Mouse (Mus musculus) heart, postnatal 0 days (tissue): ENCODE results near the gene Adra2c. TPM values are rescaled to one million over a fixed set of nuclear protein-coding genes. Genes with fewer than 3 reads are reported as not detected.

Experiments
- ATAC-seq: fragments of 200-750 bp; cut with Nextera tagmentation; 2 replicates; pipeline ENCODE4 v1.8.0; 2017; ENCODE audit warnings: low read depth, moderate number of reproducible peaks, moderate library complexity; ENCODE audit not compliant: insufficient read depth
- DNase-seq: peaks from one replicate; pipeline ENCODE4 v3.0.0-alpha.2; 2016; ENCODE audit warnings: low spot score
- H3K27ac ChIP-seq: fragments of 300-500 bp; sonication (generic); 2 replicates; pipeline ENCODE4 v1.5.1; 2014; ENCODE audit warnings: low read depth, mild to moderate bottlenecking
- H3K27me3 ChIP-seq: fragments of 300-500 bp; sonication (generic); 2 replicates; pipeline ENCODE4 v1.6.1; 2014; ENCODE audit warnings: low read length, mixed read lengths; ENCODE audit not compliant: control insufficient read depth, insufficient read depth
- H3K36me3 ChIP-seq: fragments of 300-500 bp; sonication (generic); replicated peaks from 2 replicates; pipeline ENCODE4 v1.6.1; 2014; ENCODE audit warnings: low read length, mixed read lengths; ENCODE audit not compliant: control insufficient read depth, insufficient read depth
- H3K4me1 ChIP-seq: fragments of 300-500 bp; sonication (generic); 2 replicates; pipeline ENCODE4 v1.6.1; 2014; ENCODE audit warnings: antibody characterized with exemption; ENCODE audit not compliant: control insufficient read depth, insufficient read depth
- H3K4me2 ChIP-seq: fragments of 300-500 bp; sonication (generic); 2 replicates; pipeline ENCODE4 v1.6.1; 2014; ENCODE audit warnings: low read depth, mild to moderate bottlenecking, low read length, moderate library complexity
- H3K4me3 ChIP-seq: fragments of 300-500 bp; sonication (generic); 2 replicates; pipeline ENCODE4 v1.5.1; 2014; ENCODE audit warnings: low read depth, low read length
- H3K9ac ChIP-seq: fragments of 300-500 bp; sonication (generic); replicated peaks from 2 replicates; pipeline ENCODE4 v1.6.1; 2014; ENCODE audit warnings: low read depth, low read length, mixed read lengths
- H3K9me3 ChIP-seq: fragments of 300-500 bp; sonication (generic); replicated peaks from 2 replicates; pipeline ENCODE4 v1.6.1; 2016; ENCODE audit warnings: low read length; ENCODE audit not compliant: control insufficient read depth
- CTCF ChIP-seq: IDR thresholded peaks from 2 replicates; pipeline ENCODE4 v1.5.1; 2016; ENCODE audit warnings: antibody characterized with exemption, control low read depth, low read depth
- EP300 ChIP-seq: IDR thresholded peaks from 2 replicates; pipeline ENCODE4 v1.6.1; 2016; ENCODE audit warnings: antibody characterized with exemption, low read depth
- WGBS: fragments of 180-500 bp; shearing (Covaris S2); extraction: QIAGEN DNeasy Blood & Tissue Kit; methylation state at CpG from one replicate; pipeline ENCODE4 v1.1.7; 2014; 5-methylcytosine and 5-hydroxymethylcytosine counted together
- polyA plus RNA-seq: library from polyadenylated mRNA; unstranded; fragments of >200 nt; fragmentation: Nextera tagmentation; extraction: Ambion mirVana; gene quantifications from 2 replicates; pipeline ENCODE4 v1.2.1, GENCODE M21; 2015
- total RNA-seq: library from RNA; depleted of rRNA; stranded (reverse); fragments of >200 nt; gene quantifications from 2 replicates; pipeline ENCODE4 v1.2.3, GENCODE M21; 2014; ENCODE audit warnings: low replicate concordance; rRNA removed

Adra2c gene
- total and polyA plus RNA-seq, 2 experiments from 2014 or later = 0.76 TPM; not detected in 1

DNA sequence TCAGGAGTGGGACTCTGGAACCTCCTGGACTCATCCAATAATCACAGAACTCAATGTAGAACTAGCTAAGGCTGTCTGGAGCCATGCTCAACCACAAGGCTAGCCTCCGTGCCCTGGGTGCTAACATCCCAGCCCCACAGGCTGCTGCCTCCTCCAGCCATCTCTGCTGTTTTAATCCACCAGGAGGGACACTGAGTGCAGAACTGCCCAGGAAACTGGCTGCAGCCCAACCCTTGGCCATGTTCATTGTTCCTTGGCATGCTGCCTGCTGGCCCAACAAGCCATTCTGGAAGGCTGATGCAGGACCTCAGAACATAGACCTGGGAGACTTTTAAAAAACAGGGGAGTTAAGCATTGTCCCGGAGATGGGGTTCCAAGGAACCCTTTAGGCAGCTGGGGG, 42.5 kb downstream of the Adra2c start:
- Histone ChIP-seq H3K9me3 (no peaks in the 10 kb centered on the region), H3K27me3 (peaks cover 33% of the 10 kb centered on the region), H3K4me3 (no peak overlapping the region), H3K4me1 (0 out of 2 replicates have a peak, but pooled peaks cover 9% of the 10 kb centered on the region), H3K27ac (no peak overlapping the region), H3K36me3 (no peaks in the 10 kb centered on the region), H3K9ac (no peak overlapping the region), H3K4me2 (no peak overlapping the region)
- TF ChIP-seq CTCF = no peak
- TF ChIP-seq EP300 = no peak
- peak; percentile 23 for DNase-seq
- ATAC-seq = peak; percentile 36; the same call in 1 of the 2 replicates
- WGBS = 48% methylated on average over 2 of the region's 2 CpGs

- Histone ChIP-seq H3K4me1 (no peaks in the 10 kb centered on the region), H3K9ac (no peak overlapping the region), H3K4me2 (no peak overlapping the region), H3K27me3 (no peaks in the 10 kb centered on the region), H3K27ac (no peak overlapping the region), H3K9me3 (no peaks in the 10 kb centered on the region), H3K4me3 (no peak overlapping the region), H3K36me3 (no peaks in the 10 kb centered on the region)
- TF ChIP-seq EP300 (no peak), CTCF (no peak)
- ATAC-seq (no peak), DNase-seq (no peak)
- WGBS = 70% methylated on average over 4 of the region's 4 CpGs
Measured at GRCm38 (mm10) chr5:35330822-35331221, 52.7 kb downstream of the Adra2c start.

Other genes with a start within 250 kb of the Adra2c start
- 0.19 TPM in 1 of 2 replicates, not detected in the other for gene Hgfac, start 236.8 kb upstream of the Adra2c start, total RNA-seq
- 0.16 and 0.36 TPM in 2 replicates for gene Hgfac, start 236.8 kb upstream of the Adra2c start, polyA plus RNA-seq
- 27.7 and 37.7 TPM in 2 replicates for gene Dok7, start 221.6 kb upstream of the Adra2c start, total RNA-seq
- 14.1 and 15.0 TPM in 2 replicates for gene Dok7, start 221.6 kb upstream of the Adra2c start, polyA plus RNA-seq
- 35.9 and 43.7 TPM in 2 replicates for gene Lrpap1, start 172.6 kb upstream of the Adra2c start, total RNA-seq
- 85.8 TPM in 2 replicates for gene Lrpap1, start 172.6 kb upstream of the Adra2c start, polyA plus RNA-seq
- gene Hmx1, start 110.8 kb downstream of the Adra2c start, total RNA-seq = not detected in 2 replicates
- gene Hmx1, start 110.8 kb downstream of the Adra2c start, polyA plus RNA-seq = not detected in 2 replicates
- 6.8 and 39.5 TPM in 2 replicates for gene Cpz, start 247.4 kb downstream of the Adra2c start, total RNA-seq
- gene Cpz, start 247.4 kb downstream of the Adra2c start, polyA plus RNA-seq = 3.6 and 3.8 TPM in 2 replicates